Mouse (Mus musculus) liver, embryonic 12.5 days (tissue): Measurements from ENCODE around the gene Wdr18. TPM values are rescaled to one million over a fixed set of nuclear protein-coding genes. Genes with fewer than 3 reads are reported as not detected.

Experiments used
- ATAC-seq: fragments of 200-750 bp; cut with Nextera tagmentation; 2 replicates; pipeline ENCODE4 v1.8.0; 2017; ENCODE audit warnings: moderate number of reproducible peaks, mild to moderate bottlenecking, moderate library complexity
- H3K27ac ChIP-seq: fragments of 300-500 bp; sonication (generic); 2 replicates; pipeline ENCODE4 v1.5.1; 2016; ENCODE audit warnings: mild to moderate bottlenecking
- H3K27me3 ChIP-seq: fragments of 300-500 bp; sonication (generic); replicated peaks from 2 replicates; pipeline ENCODE4 v1.6.1; 2016; ENCODE audit warnings: mild to moderate bottlenecking, moderate library complexity
- H3K36me3 ChIP-seq: fragments of 300-500 bp; sonication (generic); 2 replicates; pipeline ENCODE4 v1.6.1; 2016; ENCODE audit warnings: mild to moderate bottlenecking, moderate library complexity
- H3K4me1 ChIP-seq: fragments of 300-500 bp; sonication (generic); 2 replicates; pipeline ENCODE4 v1.6.1; 2016
- H3K4me2 ChIP-seq: fragments of 300-500 bp; sonication (generic); 2 replicates; pipeline ENCODE4 v1.6.1; 2016; ENCODE audit warnings: mild to moderate bottlenecking, moderate library complexity
- H3K4me3 ChIP-seq: fragments of 300-500 bp; sonication (generic); 2 replicates; pipeline ENCODE4 v1.5.1; 2016; ENCODE audit warnings: mild to moderate bottlenecking, moderate library complexity
- H3K9ac ChIP-seq: fragments of 300-500 bp; sonication (generic); 2 replicates; pipeline ENCODE4 v1.6.1; 2016; ENCODE audit warnings: mild to moderate bottlenecking, moderate library complexity
- H3K9me3 ChIP-seq: fragments of 300-500 bp; sonication (generic); replicated peaks from 2 replicates; pipeline ENCODE4 v1.6.1; 2016; ENCODE audit warnings: mild to moderate bottlenecking, moderate library complexity
- WGBS: fragments of 180-500 bp; shearing (Covaris S2); methylation state at CpG from one replicate; pipeline ENCODE4 v1.1.7; 2016; ENCODE audit not compliant: insufficient replicate concordance; 5-methylcytosine and 5-hydroxymethylcytosine counted together
- polyA plus RNA-seq: library from polyadenylated mRNA; unstranded; fragments of >200 nt; fragmentation: Nextera tagmentation; extraction: Ambion mirVana; gene quantifications from 2 replicates; pipeline ENCODE4 v1.2.1, GENCODE M21; 2016

The Wdr18 gene
- polyA plus RNA-seq, 1 experiment from 2014 or later = 114 TPM

DNA sequence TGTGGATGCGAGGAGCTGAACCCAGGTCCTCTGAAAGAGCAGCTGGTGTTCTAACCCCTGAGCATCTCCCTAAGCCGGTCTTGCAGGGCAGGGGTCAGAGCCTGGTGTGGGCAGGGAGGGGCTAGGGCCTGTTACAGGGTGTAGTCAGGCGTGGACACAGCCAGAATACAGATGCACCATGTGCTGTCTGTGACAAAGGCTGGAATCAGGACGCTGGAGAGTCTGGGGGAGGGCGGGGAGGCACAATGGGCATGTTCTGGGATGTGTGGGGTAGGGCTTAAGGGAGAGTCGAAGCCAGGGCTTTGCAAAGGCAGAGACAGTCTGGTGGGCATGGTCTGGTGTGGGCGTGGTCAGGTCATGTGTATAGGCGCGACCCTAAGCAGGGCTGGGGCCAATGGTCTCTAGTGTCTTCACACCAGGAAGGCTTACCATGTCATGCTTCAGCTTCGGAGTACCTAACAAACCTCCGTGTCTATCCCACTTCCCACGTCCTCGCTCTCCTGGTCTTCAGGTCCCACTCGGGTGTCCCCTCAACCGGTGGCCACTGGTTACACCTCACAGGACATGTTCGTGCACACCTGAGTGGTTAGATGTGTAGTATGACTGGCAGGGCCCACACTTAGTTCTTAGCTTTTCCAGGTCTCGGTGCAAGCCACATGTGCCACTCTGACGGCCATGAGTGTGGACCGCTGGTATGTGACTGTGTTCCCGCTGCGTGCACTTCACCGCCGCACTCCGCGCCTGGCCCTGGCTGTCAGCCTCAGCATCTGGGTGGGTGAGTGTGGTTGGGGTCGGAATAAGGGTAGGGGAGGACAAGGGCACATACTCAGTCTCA, 39.7 kb upstream of the Wdr18 start:
- H3K27me3 ChIP-seq = peaks cover 68% of the 10 kb centered on the region
- no peak overlapping the region for H3K27ac ChIP-seq
- H3K4me3 ChIP-seq = peak overlapping the region; percentile 30; the same call in 1 of the 2 replicates
- H3K9me3 ChIP-seq = no peaks in the 10 kb centered on the region
- no peaks in the 10 kb centered on the region for H3K36me3 ChIP-seq
- WGBS = 33% methylated on average over 26 of the region's 26 CpGs
- H3K4me2 ChIP-seq = peak overlapping the region; percentile 55
- no peak overlapping the region for H3K9ac ChIP-seq
- ATAC-seq = no peak
- H3K4me1 ChIP-seq = peaks cover 75% of the 10 kb centered on the region

DNA sequence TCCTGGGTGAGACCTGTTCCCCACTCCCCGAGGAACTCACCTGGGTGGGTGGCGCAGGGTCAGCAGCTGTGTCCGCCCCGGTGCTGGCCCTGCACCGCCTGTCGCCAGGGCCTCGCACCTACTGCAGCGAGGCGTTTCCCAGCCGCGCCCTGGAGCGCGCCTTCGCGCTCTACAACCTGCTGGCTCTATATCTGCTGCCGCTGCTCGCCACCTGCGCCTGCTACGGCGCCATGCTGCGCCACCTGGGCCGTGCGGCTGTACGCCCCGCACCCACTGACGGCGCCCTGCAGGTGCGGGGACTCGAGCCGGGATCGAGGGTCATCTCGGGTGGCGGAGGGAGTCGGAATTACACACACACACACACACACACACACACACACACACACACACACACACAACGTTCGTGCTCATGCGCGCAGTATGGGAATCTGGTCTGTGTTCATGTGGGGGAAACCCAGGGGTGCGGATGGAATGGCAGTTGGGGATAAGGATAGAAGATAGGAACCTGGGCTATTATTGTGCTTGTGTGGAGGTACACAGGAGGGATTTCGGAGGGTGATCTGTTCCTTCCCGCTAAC, 38.9 kb upstream of the Wdr18 start, which contains the start of gene R3hdm4:
R3hdm4 (minus strand) TSS at position 251 of the 578 bp plus-strand sequence.
- Histone ChIP-seq H3K9ac (no peak within 1 kb of the TSS; the same call in 1 of the 2 replicates), H3K4me1 (peaks cover 74% of the 10 kb centered on the region), H3K27ac (no peak within 1 kb of the TSS), H3K4me3 (peak within 1 kb of the TSS; percentile 30), H3K36me3 (no peaks in the 10 kb centered on the region), H3K27me3 (peaks cover 68% of the 10 kb centered on the region), H3K9me3 (no peaks in the 10 kb centered on the region), H3K4me2 (peak within 1 kb of the TSS; percentile 55)
- ATAC-seq = no peak
- WGBS = 11% methylated on average over 41 of the region's 41 CpGs

DNA sequence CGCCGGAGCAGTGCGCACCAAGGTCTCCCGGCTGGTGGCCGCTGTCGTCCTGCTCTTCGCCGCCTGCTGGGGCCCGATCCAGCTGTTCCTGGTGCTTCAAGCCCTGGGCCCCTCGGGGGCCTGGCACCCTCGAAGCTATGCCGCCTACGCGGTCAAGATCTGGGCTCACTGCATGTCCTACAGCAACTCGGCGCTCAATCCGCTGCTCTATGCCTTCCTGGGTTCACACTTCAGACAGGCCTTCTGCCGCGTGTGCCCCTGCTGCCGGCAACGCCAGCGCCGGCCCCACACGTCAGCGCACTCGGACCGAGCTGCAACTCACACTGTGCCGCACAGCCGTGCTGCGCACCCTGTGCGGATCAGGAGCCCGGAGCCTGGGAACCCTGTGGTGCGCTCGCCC, 38.4 kb upstream of the Wdr18 start:
- no peak overlapping the region for H3K9ac ChIP-seq

GRCm38 (mm10) chr10:79924998-79925784, 34.8 kb upstream of the Wdr18 start:
- H3K9ac ChIP-seq = peak overlapping the region; percentile 84; the same call in 1 of the 2 replicates
- 14% methylated on average over 29 of the region's 29 CpGs for WGBS
- H3K4me1 ChIP-seq = peaks cover 68% of the 10 kb centered on the region
- H3K9me3 ChIP-seq = no peaks in the 10 kb centered on the region
- peak overlapping the region; percentile 85; the same call in 1 of the 2 replicates for H3K4me3 ChIP-seq
- ATAC-seq = peak; percentile 2; the same call in 1 of the 2 replicates
- peaks cover 36% of the 10 kb centered on the region for H3K27me3 ChIP-seq
- peak overlapping the region; percentile 96 for H3K4me2 ChIP-seq
- peaks cover 3% of the 10 kb centered on the region; the same call in 1 of the 2 replicates for H3K36me3 ChIP-seq
- H3K27ac ChIP-seq = peak overlapping the region; percentile 88

More for the DNA sequence above, 38.4 kb upstream of the Wdr18 start:
- Histone ChIP-seq H3K27me3 (peaks cover 68% of the 10 kb centered on the region), H3K36me3 (no peaks in the 10 kb centered on the region), H3K27ac (no peak overlapping the region), H3K9me3 (no peaks in the 10 kb centered on the region), H3K4me2 (peak overlapping the region; percentile 55), H3K4me3 (peak overlapping the region; percentile 30), H3K4me1 (peaks cover 74% of the 10 kb centered on the region)
- WGBS = 13% methylated on average over 34 of the region's 34 CpGs
- ATAC-seq = no peak

- Histone ChIP-seq H3K4me3 (peak overlapping the region; percentile 85), H3K9ac (peak overlapping the region; percentile 84), H3K27me3 (peaks cover 29% of the 10 kb centered on the region), H3K4me2 (peak overlapping the region; percentile 96), H3K36me3 (peaks cover 10% of the 10 kb centered on the region), H3K4me1 (peaks cover 68% of the 10 kb centered on the region), H3K9me3 (no peaks in the 10 kb centered on the region), H3K27ac (peak overlapping the region; percentile 88)
- WGBS = 9% methylated on average over 15 of the region's 15 CpGs
- ATAC-seq = 0 out of 2 replicates have a peak, but pooled peaks have one; percentile 0
Measured at GRCm38 (mm10) chr10:79925785-79926490, 34.0 kb upstream of the Wdr18 start.

DNA sequence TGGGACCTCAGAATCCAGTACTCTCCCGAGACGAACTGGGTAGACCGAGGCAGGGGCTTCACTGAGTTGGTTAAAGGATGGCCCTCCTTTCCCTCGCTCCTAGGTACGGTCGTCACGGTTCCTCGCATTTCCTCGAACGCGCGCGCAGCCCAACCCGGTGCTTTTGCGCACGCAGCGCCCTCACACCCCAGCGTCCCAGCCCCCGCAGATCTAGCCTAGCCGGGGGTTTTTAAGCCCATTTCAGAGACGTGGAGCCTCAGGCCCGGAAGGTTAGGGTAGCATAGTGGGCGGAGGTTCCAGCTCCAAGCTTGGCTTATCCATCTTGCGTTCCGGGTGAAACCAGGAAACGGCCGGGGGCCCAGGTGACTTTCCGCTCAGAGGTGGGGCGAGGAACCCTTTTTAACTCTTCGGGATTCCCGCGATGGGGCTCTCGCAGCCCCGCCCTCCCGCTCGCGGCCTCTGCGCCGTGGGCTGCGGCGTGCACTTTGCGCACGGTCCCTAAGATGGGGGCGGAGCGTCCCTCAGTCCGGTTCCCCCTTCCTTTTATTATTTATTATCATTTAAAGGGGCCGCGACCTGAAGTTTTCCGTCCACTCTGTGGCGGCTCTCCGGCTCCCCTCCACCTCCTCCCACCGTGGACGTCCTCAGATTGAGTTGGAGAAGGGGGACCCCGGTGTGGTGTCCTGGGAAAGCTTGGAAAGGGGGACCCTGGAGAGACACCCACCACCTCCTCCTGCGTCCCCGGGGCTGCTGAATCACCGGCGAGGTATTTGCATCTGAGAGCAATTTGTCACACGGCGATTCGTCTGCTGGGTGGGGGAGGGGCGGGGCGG, 33.2 kb upstream of the Wdr18 start, which contains the start of gene Arid3a:
Arid3a (plus strand) TSS at position 553 of the 833 bp plus-strand sequence.
- peak within 1 kb of the TSS; percentile 84 for H3K9ac ChIP-seq
- H3K4me2 ChIP-seq = peak within 1 kb of the TSS; percentile 96
- ATAC-seq = peak; percentile 76
- H3K27me3 ChIP-seq = peaks cover 21% of the 10 kb centered on the region
- H3K27ac ChIP-seq = peak within 1 kb of the TSS; percentile 88
- under 1% methylated on average over 63 of the region's 63 CpGs for WGBS
- no peaks in the 10 kb centered on the region for H3K9me3 ChIP-seq
- peaks cover 67% of the 10 kb centered on the region for H3K4me1 ChIP-seq
- peak within 1 kb of the TSS; percentile 85 for H3K4me3 ChIP-seq
- H3K36me3 ChIP-seq = peaks cover 18% of the 10 kb centered on the region

DNA sequence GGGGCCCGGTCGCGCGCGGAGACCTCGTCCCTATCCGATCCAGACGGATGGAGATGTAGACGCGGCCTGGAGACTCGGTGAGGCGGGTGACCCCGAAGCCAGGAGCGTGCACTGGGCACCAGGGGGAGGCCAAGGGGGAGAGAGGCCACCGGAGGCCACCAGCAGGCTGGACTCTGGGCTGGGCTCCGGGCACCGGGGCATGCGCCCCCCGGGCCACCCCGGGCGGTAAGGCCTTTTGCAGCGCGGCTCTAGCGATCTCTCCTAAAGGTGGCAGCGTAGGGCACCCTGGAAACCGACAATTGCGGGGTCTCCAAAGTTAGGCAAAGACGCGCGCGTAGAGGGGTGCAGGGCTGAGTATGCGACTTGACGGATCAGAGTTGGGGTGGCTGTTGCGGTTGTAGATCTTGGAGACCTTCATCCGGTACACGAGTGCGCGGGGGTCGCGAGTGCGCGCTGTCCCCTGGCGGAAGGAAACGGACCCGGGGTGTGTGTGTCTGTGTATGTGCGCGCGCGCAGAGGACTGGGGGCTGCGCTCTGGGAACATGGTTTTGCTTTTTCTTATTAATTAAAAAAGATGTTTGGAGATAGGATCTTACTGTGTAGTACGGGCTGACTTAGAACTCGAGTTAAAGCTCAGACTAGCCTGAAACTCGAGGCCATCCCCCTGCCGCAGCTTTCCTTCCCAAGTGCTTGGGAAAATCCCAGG, 32.5 kb upstream of the Wdr18 start:
- H3K4me1 ChIP-seq = peaks cover 73% of the 10 kb centered on the region
- H3K36me3 ChIP-seq = peaks cover 26% of the 10 kb centered on the region
- no peaks in the 10 kb centered on the region for H3K9me3 ChIP-seq
- ATAC-seq = peak; percentile 41
- WGBS = under 1% methylated on average over 54 of the region's 54 CpGs
- H3K4me3 ChIP-seq = peak overlapping the region; percentile 85
- peaks cover 14% of the 10 kb centered on the region for H3K27me3 ChIP-seq
- H3K27ac ChIP-seq = peak overlapping the region; percentile 88
- H3K9ac ChIP-seq = peak overlapping the region; percentile 84
- peak overlapping the region; percentile 96 for H3K4me2 ChIP-seq

DNA sequence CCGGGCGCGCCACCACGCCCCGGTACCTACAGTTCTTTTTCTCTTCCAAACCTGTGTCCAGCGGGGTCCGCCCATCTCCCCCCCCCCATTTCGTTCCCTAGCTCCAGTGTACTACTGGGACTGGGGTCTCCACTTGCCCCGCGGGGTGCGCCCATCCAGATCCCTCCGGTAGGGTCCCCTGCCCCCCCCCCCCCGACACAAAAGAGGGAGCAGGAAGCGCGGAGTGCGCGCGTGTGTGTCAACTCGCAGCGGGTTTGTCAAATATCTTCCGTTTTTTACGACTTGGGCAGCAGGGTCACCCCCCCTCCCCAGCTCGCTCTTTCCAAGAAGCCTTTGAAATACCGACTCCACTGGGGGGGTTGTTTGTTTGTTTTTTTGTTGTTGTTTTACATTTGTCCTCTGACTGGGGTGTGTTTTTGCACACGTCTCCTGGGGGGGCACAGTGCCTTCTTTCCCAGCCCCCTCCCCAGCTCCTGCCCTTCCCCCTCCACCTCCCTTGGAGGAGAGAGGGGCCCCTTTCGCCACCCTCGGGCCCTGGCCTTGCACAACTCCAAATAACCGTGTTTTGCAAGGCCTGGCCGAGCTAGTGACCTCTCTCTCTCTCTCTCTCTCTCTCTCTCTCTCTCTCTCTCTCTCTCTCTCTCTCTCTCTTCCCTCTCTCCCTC, 31.8 kb upstream of the Wdr18 start:
- 3% methylated on average over 29 of the region's 29 CpGs for WGBS
- Histone ChIP-seq H3K4me3 (peak overlapping the region; percentile 85), H3K9me3 (no peaks in the 10 kb centered on the region), H3K9ac (peak overlapping the region; percentile 84), H3K27ac (peak overlapping the region; percentile 88), H3K36me3 (peaks cover 32% of the 10 kb centered on the region), H3K4me2 (peak overlapping the region; percentile 96), H3K27me3 (peaks cover 7% of the 10 kb centered on the region), H3K4me1 (peaks cover 80% of the 10 kb centered on the region)
- ATAC-seq = no peak

GRCm38 (mm10) chr10:79928907-79929701, 30.8 kb upstream of the Wdr18 start:
- Histone ChIP-seq H3K36me3 (peaks cover 41% of the 10 kb centered on the region), H3K9ac (peak overlapping the region; percentile 84), H3K4me2 (peak overlapping the region; percentile 96), H3K9me3 (no peaks in the 10 kb centered on the region), H3K4me3 (peak overlapping the region; percentile 85), H3K27me3 (0 out of 2 replicates have a peak, but pooled peaks cover under 1% of the 10 kb centered on the region), H3K27ac (peak overlapping the region; percentile 88), H3K4me1 (peaks cover 81% of the 10 kb centered on the region)
- no peak for ATAC-seq
- WGBS = 28% methylated on average over 9 of the region's 9 CpGs
